Mouse (Mus musculus) kidney, adult 2 months (tissue): ENCODE measurements at regions not wholly inside any gene's neighbourhood (a gene's known extent, or its start where the extent isn't known, plus 50 kb on each side); places are given as distances from the start of the nearest gene placed in this dataset.

Source experiments
- CTCF ChIP-seq: fragments of 200-500 bp; conservative IDR thresholded peaks from 2 replicates; pipeline ENCODE4 v1.5.1; 2011; ENCODE audit warnings: low read depth, mild to moderate bottlenecking, control low read depth, low read length, moderate library complexity, mixed read lengths; ENCODE audit not compliant: insufficient read depth, insufficient read length
- POLR2A ChIP-seq: fragments of 200-500 bp; IDR thresholded peaks from one replicate; pipeline ENCODE4 v1.6.1; 2011; ENCODE audit warnings: low read depth, low read length, control low read depth

DNA sequence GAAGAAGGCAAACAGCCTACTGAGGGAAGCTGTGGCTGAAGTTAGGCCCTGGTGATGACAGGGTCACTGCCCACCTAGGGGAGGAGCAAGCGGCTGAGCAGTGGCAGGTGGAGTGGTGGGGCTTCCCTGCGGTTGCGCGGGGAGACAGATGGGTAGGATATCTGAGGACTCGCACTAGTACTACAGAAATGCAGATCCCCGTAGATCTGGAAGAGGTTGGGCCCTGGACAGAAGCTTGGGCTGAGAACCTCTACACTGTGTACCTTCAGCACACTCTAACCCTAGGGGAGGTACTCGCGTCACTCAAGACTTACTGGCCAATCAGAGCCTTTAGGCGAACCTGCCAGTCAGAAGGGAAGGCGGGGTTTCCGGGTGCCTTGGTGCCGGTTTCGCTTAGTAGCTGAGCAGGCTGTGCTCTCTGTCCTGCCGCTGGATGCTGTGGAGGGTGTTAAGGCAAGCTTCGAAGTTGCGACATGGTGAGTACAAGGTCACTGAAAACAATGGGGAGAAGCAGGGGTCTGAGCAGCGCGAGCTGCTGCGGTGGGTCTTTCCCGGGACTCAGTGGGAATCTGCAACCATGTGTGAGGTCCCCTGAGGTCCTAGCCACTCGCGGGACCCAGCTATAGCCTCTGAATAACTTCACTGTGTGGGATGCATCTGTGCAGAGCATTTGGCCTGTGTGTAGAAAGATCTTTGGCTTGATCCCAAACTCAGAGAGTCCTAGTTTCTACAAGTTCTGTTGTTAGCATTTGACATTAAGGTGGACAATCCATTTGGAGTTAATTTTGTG lies 56.7 kb upstream of the Gm15446 start:
- TF ChIP-seq CTCF (no peak), POLR2A (no peak)
